Mouse (Mus musculus) CH12.LX (cell line): ENCODE measurements at regions not wholly inside any gene's neighbourhood (a gene's known extent, or its start where the extent isn't known, plus 50 kb on each side); places are given as distances from the start of the nearest gene placed in this dataset.

Experiments
- DNase-seq: peaks from one replicate; pipeline ENCODE4 v3.0.0-alpha.2; 2013; ENCODE audit errors: extremely low read depth
- H3K27ac ChIP-seq: 2 replicates; pipeline ENCODE4 v1.5.1; 2012; ENCODE audit warnings: low read depth, mild to moderate bottlenecking, control low read depth, moderate library complexity; ENCODE audit not compliant: insufficient read depth
- H3K27me3 ChIP-seq: replicated peaks from 2 replicates; pipeline ENCODE3; 2012; ENCODE audit warnings: inconsistent platforms
- H3K36me3 ChIP-seq, 2 experiments: replicated peaks in 1 of 2; 2 replicates each; pipeline versions ENCODE3 to v1.6.1; 2012; ENCODE audit warnings: inconsistent platforms in 1 of 2, low read length in 1 of 2, mild to moderate bottlenecking in 1 of 2, mixed read lengths in 1 of 2, moderate library complexity in 1 of 2; ENCODE audit not compliant: control insufficient read depth in 1 of 2, insufficient read depth in 1 of 2
- H3K4me1 ChIP-seq, 2 experiments: 2 replicates each; pipeline ENCODE4 v1.6.1; 2012; ENCODE audit warnings: inconsistent platforms in 1 of 2, moderate library complexity in 1 of 2; ENCODE audit not compliant: insufficient read depth in 2 of 2, control insufficient read depth in 1 of 2
- H3K4me2 ChIP-seq: 2 replicates; pipeline ENCODE4 v1.6.1; 2012; ENCODE audit warnings: low read depth, mild to moderate bottlenecking, control low read depth; ENCODE audit not compliant: poor library complexity, insufficient read depth, severe bottlenecking
- H3K4me3 ChIP-seq, 3 experiments: fragments of 150-350 bp in 1 of 3; sonication (generic) in 1 of 3; replicated peaks in 1 of 3; 2 replicates each; pipeline versions ENCODE3 to v1.5.1; 2011 to 2012; ENCODE audit warnings: low read depth in 2 of 3, low read length in 2 of 3, mild to moderate bottlenecking in 2 of 3, moderate library complexity in 2 of 3, control low read depth in 1 of 3, improper control_type of control experiment in 1 of 3, inconsistent platforms in 1 of 3, mixed read lengths in 1 of 3; ENCODE audit not compliant: poor library complexity in 1 of 3
- H3K79me2 ChIP-seq: replicated peaks from 2 replicates; pipeline ENCODE4 v1.6.1; 2012; ENCODE audit warnings: mild to moderate bottlenecking, moderate library complexity; ENCODE audit not compliant: control insufficient read depth, poor library complexity, insufficient read depth, severe bottlenecking; ENCODE audit errors: extremely low read depth
- H3K9ac ChIP-seq: 2 replicates; pipeline ENCODE4 v1.6.1; 2012; ENCODE audit warnings: low read depth, mild to moderate bottlenecking, control low read depth, moderate library complexity; ENCODE audit not compliant: insufficient read depth
- H3K9me3 ChIP-seq: replicated peaks from 2 replicates; pipeline ENCODE3; 2012; ENCODE audit warnings: low read length, inconsistent platforms, mixed read lengths
- CHD1 ChIP-seq: IDR thresholded peaks from 2 replicates; pipeline ENCODE4 v1.6.1; 2012; ENCODE audit warnings: low read depth, low read length, improper control_type of control experiment, inconsistent platforms
- CHD2 ChIP-seq: IDR thresholded peaks from 2 replicates; pipeline ENCODE4 v1.6.1; 2011; ENCODE audit warnings: low read length, improper control_type of control experiment
- CTCF ChIP-seq, 2 experiments: IDR thresholded peaks in 1 of 2; conservative IDR thresholded peaks in 1 of 2; 2 replicates each; pipeline ENCODE4 v1.5.1; 2011 to 2012; ENCODE audit warnings: low read depth in 2 of 2, low read length in 2 of 2, improper control_type of control experiment in 1 of 2, inconsistent platforms in 1 of 2, mild to moderate bottlenecking in 1 of 2, moderate library complexity in 1 of 2
- ELF1 ChIP-seq: IDR thresholded peaks from 2 replicates; pipeline ENCODE4 v1.6.1; 2014; ENCODE audit warnings: low read depth, mild to moderate bottlenecking, inconsistent platforms, low read length, improper control_type of control experiment
- HCFC1 ChIP-seq: IDR thresholded peaks from 2 replicates; pipeline ENCODE4 v1.6.1; 2012; ENCODE audit warnings: low read depth, mild to moderate bottlenecking, inconsistent platforms, low read length, improper control_type of control experiment
- IRF4 ChIP-seq: IDR thresholded peaks from 2 replicates; pipeline ENCODE4 v1.6.1; 2014; ENCODE audit warnings: low read depth, mild to moderate bottlenecking, inconsistent platforms, low read length, improper control_type of control experiment
- MAZ ChIP-seq: IDR thresholded peaks from 2 replicates; pipeline ENCODE4 v1.6.1; 2012; ENCODE audit warnings: low read depth, mild to moderate bottlenecking, inconsistent platforms, low read length, improper control_type of control experiment, moderate library complexity
- MXI1 ChIP-seq: IDR thresholded peaks from 2 replicates; pipeline ENCODE4 v1.6.1; 2011; ENCODE audit warnings: mild to moderate bottlenecking, low read depth, low read length, improper control_type of control experiment
- MYC ChIP-seq: IDR thresholded peaks from 2 replicates; pipeline ENCODE4 v1.6.1; 2011; ENCODE audit warnings: low read depth, mild to moderate bottlenecking, improper control_type of control experiment, low read length
- PAX5 ChIP-seq: IDR thresholded peaks from 2 replicates; pipeline ENCODE4 v1.6.1; 2012; ENCODE audit warnings: low read length, inconsistent platforms, mixed read lengths
- SMC3 ChIP-seq: IDR thresholded peaks from 2 replicates; pipeline ENCODE4 v1.6.1; 2011; ENCODE audit warnings: low read depth, low read length, improper control_type of control experiment
- TBP ChIP-seq: conservative IDR thresholded peaks from 2 replicates; pipeline ENCODE4 v1.6.1; 2011; ENCODE audit warnings: low read depth, low read length, improper control_type of control experiment
- TCF12 ChIP-seq: IDR thresholded peaks from 2 replicates; pipeline ENCODE4 v1.6.1; 2014; ENCODE audit warnings: low read depth, mild to moderate bottlenecking, inconsistent platforms, low read length, improper control_type of control experiment
- USF2 ChIP-seq: conservative IDR thresholded peaks from 2 replicates; pipeline ENCODE4 v1.6.1; 2011; ENCODE audit warnings: low read depth, low read length, improper control_type of control experiment
- ZKSCAN1 ChIP-seq: IDR thresholded peaks from 2 replicates; pipeline ENCODE4 v1.6.1; 2012; ENCODE audit warnings: low read depth, inconsistent platforms, low read length, improper control_type of control experiment, borderline replicate concordance
- ZNF384 ChIP-seq: IDR thresholded peaks from 2 replicates; pipeline ENCODE4 v1.6.1; 2012; ENCODE audit warnings: low read depth, low read length, improper control_type of control experiment, inconsistent platforms
- dilution Hi-C: fragments of 300-500 bp; cut with MboI; formaldehyde crosslinking; loops from 2 replicates; pipeline ENCODE4 v1.14.3; 2020; ENCODE audit warnings: low sequenced_read_pairs; ENCODE audit not compliant: extremely low pct_unique_long_range_greater_than_20kb, extremely low pct_ligation_motif_present
- in situ Hi-C: fragments of 300-500 bp; cut with MboI; formaldehyde crosslinking; loops from 3 replicates; pipeline ENCODE4 v1.14.3; 2019; ENCODE audit warnings: low sequenced_read_pairs, low pct_ligation_motif_present, low pct_unique_long_range_greater_than_20kb, mixed read lengths

- H3K79me2 ChIP-seq = no peaks in the 10 kb centered on the region
These were observed 541.6 kb upstream of the Atp2b1 start for GRCm38 (mm10) chr10:98372561-98372960.

DNA sequence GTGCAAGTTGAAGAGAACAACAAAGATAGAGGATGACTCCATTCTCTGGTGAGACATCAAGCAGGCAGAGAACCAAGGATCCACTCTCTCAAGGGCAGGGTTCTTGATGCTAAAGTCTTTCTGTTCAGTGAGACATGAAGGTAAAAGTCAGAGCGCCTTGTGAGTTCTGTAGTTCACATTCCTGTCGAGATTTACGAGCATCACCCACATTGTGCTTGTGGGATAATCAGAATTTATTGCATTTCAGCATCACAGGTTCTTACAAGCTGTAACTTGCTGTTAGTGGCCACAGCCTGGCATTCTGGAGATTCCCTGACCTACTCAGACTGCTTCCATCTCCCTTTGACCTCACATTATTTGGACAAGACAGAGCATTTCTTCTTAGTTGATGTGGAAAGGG, 540.9 kb upstream of the Atp2b1 start:
- Histone ChIP-seq H3K9me3 (no peaks in the 10 kb centered on the region), H3K4me2 (no peak overlapping the region), H3K4me1 (no peaks in the 10 kb centered on the region), H3K27me3 (no peaks in the 10 kb centered on the region), H3K79me2 (no peaks in the 10 kb centered on the region)
- no peak for DNase-seq
- dilution Hi-C loops = no loop called here
- TF ChIP-seq CHD1 = no peak
- TF ChIP-seq, all 38 proteins: peak for 0
- H3K4me3 ChIP-seq = no peak overlapping the region
- no peaks in the 10 kb centered on the region for H3K36me3 ChIP-seq
- H3K9ac ChIP-seq = no peak overlapping the region
- no peak overlapping the region for H3K27ac ChIP-seq
- in situ Hi-C loops = no loop called here

More at GRCm38 (mm10) chr10:98372561-98372960, 541.6 kb upstream of the Atp2b1 start:
- TF ChIP-seq ELF1 (no peak), TCF12 (no peak), SMC3 (no peak), MAZ (no peak), ZKSCAN1 (no peak), TBP (no peak), MYC (no peak), USF2 (no peak)
- Histone ChIP-seq H3K9me3 (no peaks in the 10 kb centered on the region), H3K4me1 (no peaks in the 10 kb centered on the region), H3K4me3 (no peak overlapping the region), H3K27ac (no peak overlapping the region), H3K36me3 (no peaks in the 10 kb centered on the region), H3K27me3 (no peaks in the 10 kb centered on the region), H3K4me2 (no peak overlapping the region), H3K9ac (no peak overlapping the region)
- in situ Hi-C loops = no loop called here
- dilution Hi-C loops = no loop called here
- DNase-seq = no peak

DNA sequence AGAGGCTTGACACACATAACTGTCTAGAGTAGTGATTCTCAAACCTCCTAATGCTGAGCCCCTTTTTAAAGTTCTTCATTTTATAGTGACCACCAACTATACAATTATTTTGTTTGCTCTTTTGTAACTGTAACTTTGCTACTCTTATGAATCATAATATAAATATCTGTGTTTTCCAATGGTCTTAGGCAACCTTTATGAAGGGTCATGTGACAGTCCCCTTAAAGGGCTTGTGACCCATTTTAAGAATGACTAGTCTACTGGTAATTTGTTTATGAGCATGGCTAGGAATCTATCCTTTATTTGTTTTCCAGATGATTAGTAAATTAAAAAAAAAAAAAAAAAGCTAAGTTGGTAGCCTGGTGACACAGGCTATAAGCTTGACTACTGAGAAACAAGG, 539.5 kb upstream of the Atp2b1 start:
- Histone ChIP-seq H3K36me3 (no peaks in the 10 kb centered on the region), H3K4me2 (no peak overlapping the region)
- no peak for TF ChIP-seq ZNF384
- TF ChIP-seq IRF4 = no peak
- no peak for TF ChIP-seq CHD1
- no peak for TF ChIP-seq SMC3
- no peak for TF ChIP-seq CTCF (conservative IDR thresholded peaks at IDR 0.05 in 1 of 2, IDR thresholded peaks at IDR 0.05 in 1 of 2; ENCODE audit: low read depth in 2 of 2, low read length in 2 of 2)
- no peak for TF ChIP-seq MXI1
- no peak for TF ChIP-seq CHD2
- TF ChIP-seq MYC = no peak
- TF ChIP-seq PAX5 = no peak
- TF ChIP-seq HCFC1 = no peak
- TF ChIP-seq, all 38 proteins: peak for 0
- no peak for DNase-seq
- H3K4me1 ChIP-seq = no peaks in the 10 kb centered on the region
- H3K4me3 ChIP-seq = no peak overlapping the region
- H3K27me3 ChIP-seq = no peaks in the 10 kb centered on the region
- H3K79me2 ChIP-seq = no peaks in the 10 kb centered on the region
- no peak overlapping the region for H3K27ac ChIP-seq
- H3K9ac ChIP-seq = no peak overlapping the region
- in situ Hi-C loops (no loop called here), dilution Hi-C loops (no loop called here)
- no peaks in the 10 kb centered on the region for H3K9me3 ChIP-seq
